Mouse (Mus musculus) heart, adult 18-20 months (tissue): Measurements from ENCODE around the gene Zfp428. TPM values are rescaled to one million over a fixed set of nuclear protein-coding genes. Genes with fewer than 3 reads are reported as not detected.
A peak's percentile ranks its signal among the peaks of the same experiment; 100 is the strongest.
"Not testable (repeated sequence)": the region's sequence is repeated elsewhere in the genome, so short reads cannot be mapped to it uniquely, and the experiment has no call there.

Source experiments
- DNase-seq, 2 experiments: peaks; one replicate each; pipeline ENCODE4 v3.0.0; 2021 to 2022; ENCODE audit warnings: mixed read lengths in 1 of 2
- total RNA-seq, 2 experiments: library from RNA; stranded (reverse); gene quantifications; 2 replicates each; pipeline ENCODE4 v1.2.3; 2021

The Zfp428 gene
- total RNA-seq, 2 experiments from 2014 or later: 13.3 to 20.8 TPM

- DNase-seq: peak in 1 of 2 experiments; percentile 16
Observed at GRCm38 (mm10) chr7:24480986-24481473, 25.8 kb upstream of the Zfp428 start.

GRCm38 (mm10) chr7:24481474-24482207 lies 25.2 kb upstream of the Zfp428 start, which contains the start of gene Cadm4:
Gene Cadm4 (plus strand): TSS chr7:24482023.
- DNase-seq: peak; percentile 81 to 85

GRCm38 (mm10) chr7:24482208-24483020 lies 24.4 kb upstream of the Zfp428 start:
- no peak for DNase-seq

- DNase-seq: not testable (repeated sequence)
Observed at GRCm38 (mm10) chr7:24483291-24483690, 23.5 kb upstream of the Zfp428 start.

GRCm38 (mm10) chr7:24485481-24485880 lies 21.3 kb upstream of the Zfp428 start:
- no peak for DNase-seq

GRCm38 (mm10) chr7:24486654-24487130 lies 20.1 kb upstream of the Zfp428 start:
- no peak for DNase-seq

GRCm38 (mm10) chr7:24487403-24487802 lies 19.4 kb upstream of the Zfp428 start:
- DNase-seq: no peak

- no peak for DNase-seq
Observed at GRCm38 (mm10) chr7:24488303-24488702, 18.5 kb upstream of the Zfp428 start.

- no peak for DNase-seq
Observed at GRCm38 (mm10) chr7:24499856-24500577, 6.8 kb upstream of the Zfp428 start.

- peak in 1 of 2 experiments; percentile 32 for DNase-seq
Observed at GRCm38 (mm10) chr7:24500929-24501328, 5.9 kb upstream of the Zfp428 start.

GRCm38 (mm10) chr7:24501492-24501891 lies 5.3 kb upstream of the Zfp428 start:
- DNase-seq: peak in 1 of 2 experiments; percentile 18

- DNase-seq: no peak
Observed at GRCm38 (mm10) chr7:24504004-24504403, 2.8 kb upstream of the Zfp428 start.

GRCm38 (mm10) chr7:24504868-24505267 lies 1.9 kb upstream of the Zfp428 start:
- no peak for DNase-seq

GRCm38 (mm10) chr7:24505447-24506064 lies 1.2 kb upstream of the Zfp428 start:
- DNase-seq: no peak

- DNase-seq: peak; percentile 45 to 50
Observed at GRCm38 (mm10) chr7:24506065-24506459, 744 bp upstream of the Zfp428 start.

- DNase-seq: peak; percentile 66 to 67
Observed at GRCm38 (mm10) chr7:24506476-24506837, 349 bp upstream of the Zfp428 start.

- no peak for DNase-seq
Observed at GRCm38 (mm10) chr7:24507726-24508114, 914 bp downstream of the Zfp428 start.

- no peak for DNase-seq
Observed at GRCm38 (mm10) chr7:24512355-24512754, 5.5 kb downstream of the Zfp428 start, which contains the start of gene AC161166.1. Gene AC161166.1 (minus strand): TSS chr7:24512455.

- not testable (repeated sequence) for DNase-seq
Observed at GRCm38 (mm10) chr7:24516319-24516718, 9.5 kb downstream of the Zfp428 start.

- DNase-seq: no peak
Observed at GRCm38 (mm10) chr7:24517077-24517476, 10.3 kb downstream of the Zfp428 start.

GRCm38 (mm10) chr7:24517654-24518053 lies 10.8 kb downstream of the Zfp428 start:
- DNase-seq: peak in 1 of 2 experiments; percentile 49

- DNase-seq: no peak
Observed at GRCm38 (mm10) chr7:24519130-24519529, 12.3 kb downstream of the Zfp428 start.
